Mouse (Mus musculus): Measurements from ENCODE around the gene Tfap4. TPM values are rescaled to one million over a fixed set of nuclear protein-coding genes. Genes with fewer than 3 reads are reported as not detected.

The Tfap4 gene
- polyA plus RNA-seq, 1 experiment from 2014 or later = 10.0 TPM

DNA sequence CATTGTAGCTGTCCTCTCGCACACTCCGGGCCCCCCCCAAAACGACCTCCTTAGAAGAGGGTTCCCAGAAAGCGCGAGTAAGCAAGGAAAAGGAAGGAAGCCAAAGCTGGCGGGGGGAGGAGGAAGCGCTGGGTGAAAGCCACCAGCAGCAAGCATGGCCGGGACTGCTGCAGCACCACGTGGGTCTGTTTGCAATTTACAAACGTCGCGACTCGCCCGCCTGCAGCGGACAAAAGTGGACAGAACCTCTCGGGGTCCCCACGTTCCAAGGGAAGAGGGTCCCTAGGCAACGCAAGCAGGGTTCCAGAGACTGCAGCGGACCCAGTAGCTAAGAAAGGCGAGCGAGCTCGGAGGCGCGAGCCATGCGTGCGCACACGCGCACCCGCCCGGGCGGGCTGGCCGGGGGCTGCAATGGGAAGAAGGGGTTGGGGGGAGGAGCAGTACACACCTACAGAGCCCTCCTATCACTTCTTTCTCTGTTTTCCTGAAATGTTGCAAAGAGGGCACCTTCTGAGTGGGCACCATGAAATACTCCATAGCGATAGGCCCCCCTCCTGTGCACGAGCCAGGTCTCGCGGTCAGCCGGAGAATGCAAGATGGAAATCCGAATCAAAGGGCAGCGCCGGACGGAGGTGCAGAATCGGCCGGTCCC, 548 bp downstream of the Tfap4 start:
- H3K4me2 ChIP-seq = peak overlapping the region; percentile 89
- H3K4me3 ChIP-seq = peak overlapping the region; percentile 73
- 0% methylated on average over 40 of the region's 43 CpGs for WGBS
- peak; percentile 67 for ATAC-seq (ENCODE audit: low FRiP score)
- peaks cover 22% of the 10 kb centered on the region for H3K4me1 ChIP-seq (replicated peaks)
- peak overlapping the region; percentile 94 for H3K27ac ChIP-seq
- no peaks in the 10 kb centered on the region for H3K36me3 ChIP-seq
- 0 out of 2 replicates have a peak, but pooled peaks cover 4% of the 10 kb centered on the region for H3K27me3 ChIP-seq
- H3K9me3 ChIP-seq = no peaks in the 10 kb centered on the region
- H3K9ac ChIP-seq = peak overlapping the region; percentile 81

DNA sequence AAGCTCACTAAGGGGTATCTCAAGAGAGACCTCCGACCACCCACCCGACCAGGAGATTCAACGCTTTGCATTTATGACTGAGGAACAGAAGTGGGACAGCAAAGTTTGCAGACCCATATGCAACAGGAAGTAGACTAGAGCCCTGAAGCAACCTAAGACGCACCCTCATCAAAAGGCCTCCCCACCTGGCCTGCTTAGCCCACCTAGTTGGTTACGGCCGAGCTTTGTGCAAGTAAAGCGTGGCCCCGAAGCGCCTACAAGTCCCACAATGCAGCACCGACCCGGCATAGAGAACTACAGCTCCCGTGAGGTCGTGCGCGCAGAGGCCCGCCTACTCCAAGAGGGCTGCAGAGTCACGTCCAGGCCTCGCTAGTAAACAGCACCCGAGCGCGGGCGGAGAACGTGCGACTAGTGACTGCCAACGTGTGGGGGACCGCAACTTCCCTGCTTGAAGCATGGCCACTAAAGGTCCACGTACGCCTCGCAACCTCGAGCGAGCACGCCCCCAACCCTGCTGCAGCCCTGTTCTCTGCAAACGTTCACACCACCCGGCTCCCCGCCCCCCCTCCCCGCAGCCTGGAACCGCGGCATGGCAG, 1.2 kb downstream of the Tfap4 start:
- Histone ChIP-seq H3K27ac (peak overlapping the region; percentile 94), H3K27me3 (0 out of 2 replicates have a peak, but pooled peaks cover 2% of the 10 kb centered on the region)
- under 1% methylated on average over 38 of the region's 38 CpGs for WGBS

DNA sequence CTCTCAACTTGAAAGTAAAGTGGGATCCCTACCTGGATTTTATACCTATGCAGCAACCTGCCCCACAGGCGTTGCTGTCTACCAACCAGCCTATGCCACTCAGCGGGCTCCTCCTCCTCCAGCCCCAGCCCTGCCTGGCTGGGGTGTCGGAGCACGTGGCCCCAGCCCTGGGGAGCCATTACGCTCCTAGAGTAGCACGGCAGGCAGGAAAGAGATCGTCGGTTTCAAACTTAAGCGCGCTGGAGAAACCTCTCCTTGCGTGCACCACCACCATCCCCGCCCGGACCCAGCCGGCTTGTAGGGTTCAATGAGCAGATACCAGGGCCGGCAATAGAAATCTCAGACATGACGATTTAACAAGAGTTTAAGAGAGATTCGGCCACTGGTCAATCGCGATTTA, 1.7 kb downstream of the Tfap4 start:
- no peaks in the 10 kb centered on the region for H3K9me3 ChIP-seq
- H3K9ac ChIP-seq = peak overlapping the region; percentile 81
- no peaks in the 10 kb centered on the region for H3K27me3 ChIP-seq
- no peaks in the 10 kb centered on the region for H3K36me3 ChIP-seq
- peaks cover 29% of the 10 kb centered on the region for H3K4me1 ChIP-seq (replicated peaks)
- peak; percentile 44 for ATAC-seq (ENCODE audit: low FRiP score)
- H3K4me3 ChIP-seq = peak overlapping the region; percentile 73
- peak overlapping the region; percentile 94 for H3K27ac ChIP-seq
- peak overlapping the region; percentile 89 for H3K4me2 ChIP-seq
- 0% methylated on average over 19 of the region's 19 CpGs for WGBS

More for the DNA sequence above, 1.2 kb downstream of the Tfap4 start:
- peak overlapping the region; percentile 73 for H3K4me3 ChIP-seq
- H3K36me3 ChIP-seq = no peaks in the 10 kb centered on the region
- H3K9ac ChIP-seq = peak overlapping the region; percentile 81
- H3K4me1 ChIP-seq (replicated peaks) = peaks cover 24% of the 10 kb centered on the region
- no peaks in the 10 kb centered on the region for H3K9me3 ChIP-seq
- peak overlapping the region; percentile 89 for H3K4me2 ChIP-seq
- peak; percentile 93 for ATAC-seq (ENCODE audit: low FRiP score)

DNA sequence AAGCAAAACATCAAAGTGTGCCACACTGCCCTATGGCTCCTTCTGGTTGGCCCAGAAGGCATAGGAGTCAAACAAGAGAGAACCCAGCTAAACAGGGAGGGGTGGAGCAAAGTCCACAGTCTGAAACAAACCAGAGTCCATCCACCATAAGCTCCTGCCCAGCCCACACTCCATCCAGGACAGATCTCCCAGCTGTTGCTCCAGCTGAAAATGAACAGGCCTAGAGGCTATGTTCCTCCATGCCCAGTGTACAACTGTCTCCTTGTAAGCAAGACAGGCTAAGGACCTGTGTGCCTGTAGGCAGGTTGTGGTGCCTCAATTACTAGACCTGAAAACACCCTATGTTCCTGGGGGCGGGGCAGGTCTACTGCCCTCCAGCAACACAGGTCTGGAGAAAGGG, 2.6 kb downstream of the Tfap4 start:
- H3K27ac ChIP-seq = no peak overlapping the region
- no peaks in the 10 kb centered on the region for H3K9me3 ChIP-seq
- peak overlapping the region; percentile 81 for H3K9ac ChIP-seq
- ATAC-seq (ENCODE audit: low FRiP score) = no peak
- 92% methylated on average over 1 of the region's 1 CpGs for WGBS
- H3K27me3 ChIP-seq = no peaks in the 10 kb centered on the region
- H3K36me3 ChIP-seq = no peaks in the 10 kb centered on the region
- peak overlapping the region; percentile 73 for H3K4me3 ChIP-seq
- H3K4me2 ChIP-seq = peak overlapping the region; percentile 89
- peaks cover 35% of the 10 kb centered on the region for H3K4me1 ChIP-seq (replicated peaks)

DNA sequence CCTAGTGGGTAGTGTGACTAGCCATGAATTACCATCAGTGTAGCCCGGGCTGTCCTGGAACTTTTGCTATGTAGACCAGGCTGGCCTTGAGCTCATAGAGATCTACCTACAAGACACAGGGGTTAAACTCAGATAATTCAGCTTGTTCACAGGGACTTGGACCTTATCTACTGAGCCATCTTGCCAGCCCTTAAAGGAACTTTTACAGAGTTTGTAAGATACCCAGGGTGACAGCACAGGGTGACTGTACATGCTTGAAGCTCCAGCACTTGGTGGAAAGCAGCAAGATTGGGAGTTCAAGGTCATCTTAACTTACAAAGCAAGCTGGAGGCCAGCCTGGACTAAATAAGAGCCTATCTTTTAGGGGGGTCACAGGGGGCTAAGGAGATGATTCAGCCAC, 4.1 kb downstream of the Tfap4 start:
- Histone ChIP-seq H3K27me3 (no peaks in the 10 kb centered on the region), H3K9me3 (no peaks in the 10 kb centered on the region), H3K36me3 (peaks cover 9% of the 10 kb centered on the region), H3K9ac (no peak overlapping the region), H3K27ac (no peak overlapping the region), H3K4me1 (replicated peaks) (peaks cover 32% of the 10 kb centered on the region), H3K4me2 (no peak overlapping the region), H3K4me3 (no peak overlapping the region)
- no peak for ATAC-seq (ENCODE audit: low FRiP score)
- 100% methylated on average over 1 of the region's 1 CpGs for WGBS

DNA sequence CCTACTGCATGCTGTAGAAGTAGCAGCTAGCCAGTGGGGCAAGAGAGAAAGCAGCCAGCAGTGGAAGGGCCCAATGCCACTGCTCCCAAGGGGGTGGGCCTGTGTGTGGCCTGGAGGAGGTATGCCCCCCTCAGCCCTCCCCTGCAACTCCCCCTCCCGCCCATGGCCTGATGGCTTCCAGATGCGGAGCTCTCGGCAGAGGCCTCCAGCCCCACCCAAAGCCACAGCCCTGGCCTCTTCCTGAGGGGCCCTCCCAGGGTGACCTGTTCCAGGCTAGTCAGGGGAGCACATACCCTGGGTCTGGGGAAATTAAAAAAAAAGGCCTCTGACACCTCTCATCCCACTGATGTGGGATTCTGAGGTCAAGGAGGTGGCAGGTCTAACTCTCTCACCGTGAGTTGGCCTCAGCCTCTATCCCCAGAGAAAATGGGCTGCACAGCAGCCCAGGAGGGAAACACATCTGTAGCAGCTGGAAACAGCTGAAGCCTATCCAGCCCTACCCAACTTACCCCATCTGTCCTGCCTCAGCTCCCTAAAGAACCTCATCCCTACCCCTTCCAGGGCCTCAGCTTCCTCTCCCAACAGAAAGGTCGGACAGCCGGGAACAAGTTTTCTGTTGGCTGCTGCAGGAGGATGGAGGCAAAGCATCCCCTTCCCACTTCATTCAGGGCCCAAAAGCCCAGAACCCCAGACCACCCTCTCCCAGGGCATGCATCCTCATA, 6.7 kb downstream of the Tfap4 start:
- WGBS = 57% methylated on average over 6 of the region's 6 CpGs
- no peak overlapping the region for H3K27ac ChIP-seq
- H3K9me3 ChIP-seq = no peaks in the 10 kb centered on the region
- ATAC-seq (ENCODE audit: low FRiP score) = no peak
- peaks cover 29% of the 10 kb centered on the region for H3K4me1 ChIP-seq (replicated peaks)
- peak overlapping the region; percentile 46; the same call in 1 of the 2 replicates for H3K9ac ChIP-seq
- no peak overlapping the region for H3K4me2 ChIP-seq
- no peak overlapping the region for H3K4me3 ChIP-seq
- H3K27me3 ChIP-seq = no peaks in the 10 kb centered on the region
- peaks cover 27% of the 10 kb centered on the region for H3K36me3 ChIP-seq

DNA sequence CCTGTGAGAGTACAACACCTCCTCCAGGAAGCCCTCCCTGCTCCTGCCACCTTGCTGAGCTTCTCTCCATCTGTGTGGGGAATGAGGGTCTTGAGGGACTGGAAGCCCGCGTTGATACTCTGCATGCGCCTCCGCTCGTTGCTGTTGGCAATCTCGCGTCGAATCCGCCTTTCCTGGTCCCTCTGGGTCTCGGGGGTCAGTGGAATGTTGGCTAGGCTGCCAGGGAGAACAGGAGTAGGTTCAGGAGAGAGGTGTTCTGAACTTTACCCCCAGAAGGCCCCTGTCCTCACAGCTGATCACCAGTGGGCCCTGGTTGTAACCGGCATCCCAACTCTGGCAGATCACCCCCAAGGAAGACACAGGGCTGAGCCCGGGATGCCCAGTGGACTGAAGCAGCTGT, 7.8 kb downstream of the Tfap4 start:
- no peaks in the 10 kb centered on the region for H3K27me3 ChIP-seq
- H3K4me3 ChIP-seq = no peak overlapping the region
- WGBS = 95% methylated on average over 12 of the region's 12 CpGs
- no peak for ATAC-seq (ENCODE audit: low FRiP score)
- H3K9ac ChIP-seq = no peak overlapping the region
- H3K27ac ChIP-seq = no peak overlapping the region
- peaks cover 18% of the 10 kb centered on the region for H3K4me1 ChIP-seq (replicated peaks)
- H3K36me3 ChIP-seq = peaks cover 35% of the 10 kb centered on the region
- no peak overlapping the region for H3K4me2 ChIP-seq
- H3K9me3 ChIP-seq = no peaks in the 10 kb centered on the region

DNA sequence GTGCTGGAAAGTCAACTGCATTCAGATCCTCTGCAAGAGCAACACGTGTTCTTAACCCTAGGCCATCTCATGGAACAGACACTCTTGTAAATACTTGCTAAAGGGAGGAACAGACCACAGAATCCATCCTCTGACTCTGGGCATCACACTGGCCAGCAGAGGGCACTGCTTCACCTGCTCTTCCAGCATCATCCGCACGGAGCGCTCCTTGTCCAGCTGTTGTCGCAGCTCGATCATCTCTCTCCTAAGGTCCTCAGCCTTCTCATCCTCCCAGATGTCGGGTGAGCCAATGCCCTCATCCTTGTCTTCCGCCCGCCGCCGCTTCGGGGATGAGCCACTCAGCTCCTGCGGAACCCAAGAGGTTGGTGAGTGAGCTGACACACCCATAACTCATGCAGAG, 8.6 kb downstream of the Tfap4 start:
- 38% methylated on average over 13 of the region's 13 CpGs for WGBS
- H3K9ac ChIP-seq = no peak overlapping the region
- H3K4me2 ChIP-seq = no peak overlapping the region
- H3K4me3 ChIP-seq = no peak overlapping the region
- no peaks in the 10 kb centered on the region for H3K9me3 ChIP-seq
- no peaks in the 10 kb centered on the region for H3K27me3 ChIP-seq
- H3K36me3 ChIP-seq = peaks cover 41% of the 10 kb centered on the region
- H3K4me1 ChIP-seq (replicated peaks) = peaks cover 13% of the 10 kb centered on the region
- 0 out of 2 replicates have a peak, but pooled peaks have one; percentile 44 for ATAC-seq (ENCODE audit: low FRiP score)
- H3K27ac ChIP-seq = no peak overlapping the region

DNA sequence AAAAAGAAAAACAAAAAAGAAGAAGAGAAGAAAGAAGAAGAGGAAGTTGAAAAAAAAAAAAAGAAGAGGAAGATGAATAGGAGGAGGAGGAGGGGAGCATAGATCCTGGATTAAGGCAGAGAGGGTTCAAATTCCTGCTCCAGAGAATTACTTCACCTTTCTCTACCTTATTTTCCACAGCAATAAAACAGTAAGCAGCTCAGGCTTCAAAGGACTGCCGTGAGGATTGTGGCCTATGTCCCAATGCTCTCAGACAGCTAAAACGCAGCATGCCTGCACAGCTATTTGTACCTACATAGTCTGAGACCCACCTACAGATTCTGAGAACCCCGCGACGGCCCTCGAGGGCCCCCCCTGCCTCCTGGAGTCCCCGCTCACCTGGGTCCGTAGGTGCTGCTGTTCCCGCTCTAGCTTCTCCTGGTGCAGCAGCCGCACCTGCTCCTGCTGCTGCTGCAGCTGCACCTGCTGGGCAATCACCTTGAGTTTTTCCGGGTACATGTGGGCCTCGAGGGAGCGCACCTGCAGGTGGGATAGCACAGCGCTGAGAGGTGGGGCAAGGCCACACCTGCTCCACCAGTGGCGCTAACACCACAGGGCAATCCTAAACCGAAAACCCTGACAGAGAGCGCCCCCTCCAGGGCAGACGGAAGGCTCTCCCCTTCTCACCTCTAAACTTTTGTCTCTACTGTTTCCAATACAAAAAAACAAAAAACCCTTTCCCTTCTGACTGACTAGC, 10.5 kb downstream of the Tfap4 start:
- Histone ChIP-seq H3K9ac (no peak overlapping the region), H3K36me3 (peaks cover 54% of the 10 kb centered on the region), H3K27ac (no peak overlapping the region), H3K4me3 (no peak overlapping the region), H3K4me2 (no peak overlapping the region), H3K4me1 (replicated peaks) (peaks cover 13% of the 10 kb centered on the region), H3K9me3 (no peaks in the 10 kb centered on the region), H3K27me3 (no peaks in the 10 kb centered on the region)
- 93% methylated on average over 18 of the region's 18 CpGs for WGBS
- ATAC-seq (ENCODE audit: low FRiP score) = no peak

DNA sequence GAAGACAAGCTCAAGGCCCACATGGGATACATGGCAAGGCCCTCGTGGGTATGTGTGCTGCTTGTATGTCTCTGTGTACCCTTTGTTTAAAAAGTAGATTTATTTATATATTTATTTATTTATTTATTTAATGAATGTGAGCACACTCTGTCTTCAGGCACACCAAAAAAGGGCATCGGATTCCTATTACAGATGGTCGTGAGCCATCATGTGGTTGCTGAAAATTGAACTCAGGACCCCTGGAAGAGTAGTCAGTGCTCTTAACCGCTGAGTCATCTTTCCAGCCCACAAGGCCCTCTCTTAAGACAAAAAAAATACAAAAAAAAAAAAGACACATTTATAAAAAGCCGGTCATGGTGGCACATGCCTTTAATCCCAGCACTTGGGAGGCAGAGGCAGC, 12.0 kb downstream of the Tfap4 start:
- Histone ChIP-seq H3K4me1 (replicated peaks) (peaks cover 2% of the 10 kb centered on the region), H3K36me3 (peaks cover 54% of the 10 kb centered on the region), H3K4me3 (no peak overlapping the region), H3K27ac (no peak overlapping the region), H3K27me3 (no peaks in the 10 kb centered on the region), H3K9me3 (no peaks in the 10 kb centered on the region), H3K4me2 (no peak overlapping the region), H3K9ac (no peak overlapping the region)
- ATAC-seq (ENCODE audit: low FRiP score) = no peak
- WGBS = 95% methylated on average over 5 of the region's 5 CpGs

DNA sequence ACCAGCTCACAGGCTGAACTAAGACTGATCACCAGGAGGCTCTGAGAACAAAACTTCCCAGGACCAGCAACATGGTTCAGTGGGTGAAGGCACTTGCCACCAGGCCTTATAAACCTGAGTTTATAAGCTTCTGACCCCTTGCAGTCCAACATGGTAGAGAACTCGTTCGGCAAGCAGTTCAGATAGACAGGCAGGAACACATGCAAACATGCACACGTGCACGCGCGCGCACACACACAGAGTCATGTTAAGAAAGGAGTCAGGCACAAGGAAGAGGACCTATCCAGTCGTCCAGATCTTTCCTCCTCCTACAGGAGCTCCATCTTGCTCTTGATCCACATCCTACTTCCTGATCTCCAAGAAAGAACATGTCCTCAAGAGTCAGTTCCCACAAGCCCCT, 12.8 kb downstream of the Tfap4 start:
- Histone ChIP-seq H3K4me1 (replicated peaks) (peaks cover 4% of the 10 kb centered on the region; the same call in 1 of the 2 replicates), H3K27me3 (no peaks in the 10 kb centered on the region), H3K4me3 (no peak overlapping the region), H3K9me3 (no peaks in the 10 kb centered on the region), H3K4me2 (no peak overlapping the region), H3K9ac (no peak overlapping the region), H3K36me3 (peaks cover 54% of the 10 kb centered on the region), H3K27ac (no peak overlapping the region)
- 96% methylated on average over 8 of the region's 8 CpGs for WGBS
- no peak for ATAC-seq (ENCODE audit: low FRiP score)

DNA sequence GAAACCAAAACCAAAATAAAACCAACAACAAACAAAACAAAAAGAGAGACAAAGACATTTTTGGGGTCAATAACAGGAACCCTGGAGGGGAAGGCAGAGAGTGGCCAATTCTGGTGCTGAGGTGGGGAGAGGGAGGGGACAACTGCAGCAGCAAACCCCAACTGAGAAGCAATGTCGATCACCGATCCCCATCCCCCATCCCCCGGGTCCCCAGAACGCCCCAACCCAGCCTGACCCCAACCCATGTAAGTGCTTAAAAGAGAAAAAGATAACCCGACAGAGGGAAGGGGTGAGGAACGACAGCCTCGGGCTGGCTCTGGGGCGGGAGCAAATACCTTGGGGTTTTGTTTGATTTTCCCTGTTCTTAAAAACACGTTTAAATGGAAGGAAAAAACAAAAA, 14.8 kb downstream of the Tfap4 start:
- H3K4me1 ChIP-seq (replicated peaks) = peaks cover 8% of the 10 kb centered on the region; the same call in 1 of the 2 replicates
- no peak for ATAC-seq (ENCODE audit: low FRiP score)
- WGBS = 83% methylated on average over 9 of the region's 9 CpGs
- no peak overlapping the region for H3K27ac ChIP-seq
- H3K4me2 ChIP-seq = no peak overlapping the region
- H3K36me3 ChIP-seq = peaks cover 45% of the 10 kb centered on the region
- no peaks in the 10 kb centered on the region for H3K27me3 ChIP-seq
- H3K9me3 ChIP-seq = no peaks in the 10 kb centered on the region
- no peak overlapping the region for H3K9ac ChIP-seq
- no peak overlapping the region for H3K4me3 ChIP-seq

Measured in hindbrain, embryonic 13.5 days (tissue).